Mouse (Mus musculus): ENCODE data around the gene Ahnak.

DNA sequence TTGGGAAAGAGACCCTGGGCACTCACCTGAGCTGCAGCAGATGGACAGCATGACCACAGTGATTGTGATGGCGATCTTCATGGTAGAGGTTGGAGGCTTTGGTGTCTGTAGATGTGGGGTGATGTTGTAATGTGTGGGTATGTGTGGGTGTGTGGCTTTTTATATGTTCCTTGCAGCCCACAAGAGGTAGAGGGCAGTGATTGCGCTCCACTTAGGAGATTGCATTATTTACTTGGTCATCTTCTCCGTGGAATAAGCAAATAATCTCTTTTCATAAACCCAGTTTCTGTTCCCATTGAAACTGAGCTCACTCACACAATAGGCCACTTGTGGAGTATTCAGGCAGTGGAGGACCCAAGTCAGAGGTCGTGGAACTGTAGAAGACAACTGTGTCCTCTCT is 98.7 kb downstream of the Ahnak start, which contains the start of gene Scgb1a1:
- TF ChIP-seq POLR2AphosphoS5 (IDR thresholded peaks at IDR 0.05; ENCODE audit: borderline replicate concordance, low read depth, low read length) (no peak), CTCF (IDR thresholded peaks at IDR 0.05 in 2 of 3, conservative IDR thresholded peaks at IDR 0.05 in 1 of 3; ENCODE audit: control insufficient read depth in 1 of 3, insufficient read depth in 1 of 3, low read depth in 2 of 3, low read length in 3 of 3, poor library complexity in 1 of 3, severe bottlenecking in 1 of 3) (no peak), CHD1 (IDR thresholded peaks at IDR 0.05; ENCODE audit: low read depth, low read length) (no peak), MYC (IDR thresholded peaks at IDR 0.05; ENCODE audit: low read depth, low read length) (no peak), TCF12 (IDR thresholded peaks at IDR 0.05; ENCODE audit: low read depth, low read length) (no peak), USF1 (IDR thresholded peaks at IDR 0.05; ENCODE audit: low read depth, low read length) (no peak), POLR2A (IDR thresholded peaks at IDR 0.05; ENCODE audit: control insufficient read depth in 1 of 2, insufficient read depth in 1 of 2, low read depth in 1 of 2, low read length in 2 of 2, poor library complexity in 1 of 2) (no peak)

Measured in MEL (cell line).